Mouse (Mus musculus): Measurements from ENCODE around the gene Camk2b. TPM values are rescaled to one million over a fixed set of nuclear protein-coding genes. Genes with fewer than 3 reads are reported as not detected.

The Camk2b gene
- polyA plus RNA-seq, 1 experiment from 2014 or later = 1.4 TPM

DNA sequence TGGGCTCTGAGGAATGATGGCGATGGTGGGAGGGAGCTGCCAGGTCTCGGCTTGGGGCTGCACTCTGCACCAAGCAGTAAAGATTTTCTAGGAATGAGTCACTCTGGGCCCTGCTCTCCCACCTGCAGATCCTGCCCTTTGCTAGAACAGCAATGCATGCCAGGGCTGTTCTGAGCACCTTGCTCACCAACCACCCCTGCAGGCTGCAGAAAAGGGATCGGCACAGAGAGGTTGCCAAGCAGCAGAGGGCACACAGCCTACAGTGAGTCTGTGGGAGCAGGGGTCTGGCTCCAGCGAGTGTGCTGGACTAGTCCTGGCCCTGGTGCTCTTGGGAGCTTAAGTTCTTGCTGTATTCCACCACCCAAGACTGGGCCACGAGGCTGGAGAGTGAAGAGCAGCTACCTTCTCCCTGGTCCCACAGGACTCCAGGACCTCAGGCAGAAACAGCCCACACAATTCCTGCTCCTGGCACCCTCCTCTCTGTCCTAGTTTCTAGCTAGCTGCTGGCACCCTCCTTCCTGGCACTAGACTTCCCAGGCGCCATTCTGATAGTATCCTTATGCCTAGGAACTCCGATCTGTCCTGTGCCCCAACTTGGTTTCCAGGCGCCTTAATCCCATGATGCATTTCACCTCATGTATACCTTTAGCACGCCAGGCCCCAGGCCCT lies 64.0 kb downstream of the Camk2b start:
- no peak for ATAC-seq (ENCODE audit: low read depth)
- Histone ChIP-seq H3K27ac (ENCODE audit: low read length) (no peak overlapping the region), H3K4me1 (ENCODE audit: control insufficient read depth, low read depth, low read length) (peaks cover 8% of the 10 kb centered on the region), H3K4me2 (ENCODE audit: low read depth, low read length) (no peak overlapping the region), H3K9ac (ENCODE audit: low read depth, low read length) (no peak overlapping the region), H3K9me3 (replicated peaks; ENCODE audit: control insufficient read depth, low read length) (no peaks in the 10 kb centered on the region), H3K27me3 (ENCODE audit: control insufficient read depth, insufficient read depth, low read depth, low read length) (no peaks in the 10 kb centered on the region), H3K36me3 (ENCODE audit: control insufficient read depth, insufficient read depth) (no peaks in the 10 kb centered on the region), H3K4me3 (ENCODE audit: low read depth, low read length) (no peak overlapping the region)
- 55% methylated on average over 9 of the region's 9 CpGs for WGBS (ENCODE audit: insufficient replicate concordance)

DNA sequence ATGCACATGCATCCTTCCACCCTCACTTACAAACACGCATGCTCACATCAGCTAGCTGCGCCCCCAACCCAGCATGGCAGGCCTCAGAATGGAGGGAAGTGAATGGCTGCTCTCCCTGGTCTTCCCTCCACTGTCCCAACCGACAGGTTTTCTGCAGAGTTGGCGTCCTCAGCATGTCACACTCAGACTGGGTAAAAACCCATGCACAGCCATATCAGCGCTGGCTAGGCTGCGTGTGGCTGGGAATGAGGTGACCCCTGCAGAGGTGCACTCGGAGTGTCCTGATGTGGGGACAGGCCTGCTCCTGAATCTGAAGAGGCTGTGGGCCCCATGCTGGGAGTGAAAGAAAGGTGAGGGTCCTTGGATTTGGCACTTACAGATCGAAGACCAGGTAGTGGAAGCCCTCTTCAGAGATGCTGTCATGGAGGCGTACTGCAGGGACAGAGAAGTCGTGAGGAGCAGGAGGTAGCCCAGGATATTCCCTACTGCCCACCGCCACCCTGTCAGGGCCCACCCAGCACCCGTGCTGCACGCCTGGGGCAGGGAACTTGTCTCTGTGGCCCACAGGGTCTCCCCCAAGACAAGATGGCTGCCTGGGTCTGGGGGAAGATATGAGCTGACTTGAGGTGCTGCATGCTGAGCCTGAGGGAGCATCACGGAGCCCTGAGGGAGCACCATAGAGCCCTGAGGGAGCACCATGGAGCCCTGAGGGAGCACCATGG lies 65.0 kb downstream of the Camk2b start:
- peaks cover 8% of the 10 kb centered on the region for H3K4me1 ChIP-seq (ENCODE audit: control insufficient read depth, low read depth, low read length)
- no peak for ATAC-seq (ENCODE audit: low read depth)
- H3K4me3 ChIP-seq (ENCODE audit: low read depth, low read length) = no peak overlapping the region
- no peak overlapping the region for H3K27ac ChIP-seq (ENCODE audit: low read length)
- H3K9me3 ChIP-seq (replicated peaks; ENCODE audit: control insufficient read depth, low read length) = no peaks in the 10 kb centered on the region
- WGBS (ENCODE audit: insufficient replicate concordance) = 53% methylated on average over 14 of the region's 14 CpGs
- H3K4me2 ChIP-seq (ENCODE audit: low read depth, low read length) = no peak overlapping the region
- no peaks in the 10 kb centered on the region for H3K36me3 ChIP-seq (ENCODE audit: control insufficient read depth, insufficient read depth)
- H3K9ac ChIP-seq (ENCODE audit: low read depth, low read length) = no peak overlapping the region
- no peaks in the 10 kb centered on the region for H3K27me3 ChIP-seq (ENCODE audit: control insufficient read depth, insufficient read depth, low read depth, low read length)

DNA sequence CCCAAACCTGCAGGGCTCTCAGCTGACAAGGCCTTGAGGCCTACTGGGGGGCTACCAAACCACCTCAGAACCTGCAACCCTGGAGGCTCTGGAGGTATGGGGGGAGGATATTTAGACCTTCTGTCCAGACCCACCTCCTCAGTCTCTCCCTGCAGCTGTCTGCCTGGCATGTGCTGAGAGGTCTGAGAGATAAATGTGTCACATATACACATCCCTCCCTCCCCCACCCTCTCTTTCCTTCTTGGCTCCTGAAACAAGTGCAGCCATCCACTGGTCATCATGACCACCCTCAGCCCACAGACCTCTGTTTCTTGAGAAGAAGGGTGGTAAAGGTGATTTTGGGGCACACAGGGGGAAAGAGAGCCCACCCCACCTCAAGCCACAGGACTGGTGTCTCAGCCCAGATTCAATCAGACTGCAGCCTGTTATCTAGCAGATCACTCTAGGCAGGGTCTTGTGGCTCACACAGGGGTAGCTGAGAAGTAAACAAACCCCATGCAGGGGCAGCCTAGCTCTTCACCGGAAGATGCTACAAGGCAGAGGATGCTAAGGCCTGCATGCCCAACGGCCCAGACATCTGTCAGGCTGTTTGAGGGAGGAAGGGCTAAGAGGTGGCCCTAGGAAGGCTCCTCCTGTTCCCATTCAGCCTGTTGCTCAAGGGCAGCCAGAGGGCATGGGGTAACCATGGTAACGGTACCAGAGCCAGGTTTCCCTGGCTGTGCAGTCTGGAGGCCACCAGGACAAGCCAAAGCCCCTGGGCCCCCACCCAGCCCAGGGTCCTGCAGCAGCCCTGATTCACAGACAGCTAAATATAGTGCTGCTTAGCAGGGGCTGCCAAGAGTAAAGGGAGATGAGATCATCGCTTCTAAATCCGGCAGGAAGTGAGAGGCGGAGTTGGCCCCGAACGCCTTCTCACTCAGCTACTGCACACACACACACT lies 66.1 kb downstream of the Camk2b start:
- Histone ChIP-seq H3K27ac (ENCODE audit: low read length) (peak overlapping the region; percentile 51), H3K9me3 (replicated peaks; ENCODE audit: control insufficient read depth, low read length) (no peaks in the 10 kb centered on the region), H3K27me3 (ENCODE audit: control insufficient read depth, insufficient read depth, low read depth, low read length) (no peaks in the 10 kb centered on the region), H3K4me1 (ENCODE audit: control insufficient read depth, low read depth, low read length) (peaks cover 8% of the 10 kb centered on the region), H3K4me3 (ENCODE audit: low read depth, low read length) (no peak overlapping the region), H3K36me3 (ENCODE audit: control insufficient read depth, insufficient read depth) (no peaks in the 10 kb centered on the region), H3K9ac (ENCODE audit: low read depth, low read length) (no peak overlapping the region; the same call in 1 of the 2 replicates), H3K4me2 (ENCODE audit: low read depth, low read length) (no peak overlapping the region)
- WGBS (ENCODE audit: insufficient replicate concordance) = 4% methylated on average over 8 of the region's 8 CpGs
- ATAC-seq (ENCODE audit: low read depth) = peak; percentile 46

DNA sequence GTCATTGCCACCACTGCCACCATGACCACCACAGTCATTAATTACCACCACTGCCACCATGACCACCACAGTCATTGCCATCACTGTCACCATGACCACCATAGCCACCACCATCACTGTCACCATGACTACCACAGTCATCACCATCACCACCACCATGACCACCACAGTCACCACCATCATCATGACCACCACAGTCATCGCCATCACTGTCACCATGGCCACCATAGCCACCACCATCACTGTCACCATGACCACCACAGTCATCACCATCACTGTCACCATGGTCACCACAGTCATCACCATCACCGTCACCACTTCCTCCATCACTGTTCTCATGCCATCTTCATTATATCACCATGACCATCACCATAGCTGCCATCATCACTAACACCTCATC lies 67.7 kb downstream of the Camk2b start:
- Histone ChIP-seq H3K9ac (ENCODE audit: low read depth, low read length) (no peak overlapping the region), H3K9me3 (replicated peaks; ENCODE audit: control insufficient read depth, low read length) (no peaks in the 10 kb centered on the region), H3K36me3 (ENCODE audit: control insufficient read depth, insufficient read depth) (no peaks in the 10 kb centered on the region), H3K27me3 (ENCODE audit: control insufficient read depth, insufficient read depth, low read depth, low read length) (no peaks in the 10 kb centered on the region), H3K4me2 (ENCODE audit: low read depth, low read length) (no peak overlapping the region), H3K27ac (ENCODE audit: low read length) (no peak overlapping the region), H3K4me1 (ENCODE audit: control insufficient read depth, low read depth, low read length) (peaks cover 8% of the 10 kb centered on the region), H3K4me3 (ENCODE audit: low read depth, low read length) (no peak overlapping the region)
- ATAC-seq (ENCODE audit: low read depth) = no peak
- 68% methylated on average over 2 of the region's 2 CpGs for WGBS (ENCODE audit: insufficient replicate concordance)

DNA sequence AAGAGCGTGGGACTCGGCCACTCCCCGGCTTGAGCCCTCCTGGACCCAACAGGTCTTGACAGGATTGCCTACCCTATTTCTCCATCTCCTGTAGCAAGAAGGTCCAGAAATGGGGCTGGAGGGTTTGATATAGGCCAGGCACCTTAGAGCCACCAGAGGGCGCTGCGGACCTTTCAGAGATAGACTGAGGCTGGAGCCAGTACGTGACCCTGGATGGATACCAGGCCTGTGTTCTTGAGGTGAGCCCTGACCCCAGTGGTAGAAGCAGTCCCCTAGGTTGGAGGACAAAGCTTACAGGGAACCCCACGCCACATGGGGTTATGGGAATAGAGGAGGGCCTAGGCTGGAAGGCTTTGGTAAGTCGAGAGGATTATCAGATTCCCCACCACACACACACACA lies 70.2 kb downstream of the Camk2b start:
- WGBS (ENCODE audit: insufficient replicate concordance) = 8% methylated on average over 8 of the region's 8 CpGs
- Histone ChIP-seq H3K9me3 (replicated peaks; ENCODE audit: control insufficient read depth, low read length) (no peaks in the 10 kb centered on the region), H3K9ac (ENCODE audit: low read depth, low read length) (no peak overlapping the region), H3K4me2 (ENCODE audit: low read depth, low read length) (no peak overlapping the region), H3K36me3 (ENCODE audit: control insufficient read depth, insufficient read depth) (no peaks in the 10 kb centered on the region), H3K4me3 (ENCODE audit: low read depth, low read length) (no peak overlapping the region), H3K27me3 (ENCODE audit: control insufficient read depth, insufficient read depth, low read depth, low read length) (no peaks in the 10 kb centered on the region), H3K4me1 (ENCODE audit: control insufficient read depth, low read depth, low read length) (peaks cover 8% of the 10 kb centered on the region), H3K27ac (ENCODE audit: low read length) (no peak overlapping the region)
- ATAC-seq (ENCODE audit: low read depth) = peak; percentile 59

DNA sequence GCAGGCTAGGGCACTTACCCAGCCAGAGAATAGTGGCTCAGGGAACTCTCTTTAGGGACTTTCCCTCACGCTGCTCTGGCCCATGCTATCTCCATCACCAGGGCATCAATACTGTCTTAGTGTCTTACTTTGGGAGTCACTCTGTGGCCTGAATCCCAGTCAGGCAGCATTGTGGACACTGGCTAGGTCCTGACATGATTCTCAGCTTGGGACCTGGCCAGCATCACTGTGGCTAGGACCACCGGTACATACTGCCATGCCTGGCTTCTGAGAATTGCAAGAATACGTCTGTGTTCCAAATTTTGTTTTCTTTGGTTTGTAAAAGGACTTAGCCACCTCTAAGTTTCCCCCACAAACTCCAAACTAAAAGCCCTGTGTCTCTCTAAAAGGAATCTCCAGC lies 71.3 kb downstream of the Camk2b start:
- no peaks in the 10 kb centered on the region for H3K36me3 ChIP-seq (ENCODE audit: control insufficient read depth, insufficient read depth)
- no peak overlapping the region for H3K27ac ChIP-seq (ENCODE audit: low read length)
- H3K4me1 ChIP-seq (ENCODE audit: control insufficient read depth, low read depth, low read length) = peaks cover 2% of the 10 kb centered on the region; the same call in 1 of the 2 replicates
- H3K4me3 ChIP-seq (ENCODE audit: low read depth, low read length) = no peak overlapping the region
- H3K9me3 ChIP-seq (replicated peaks; ENCODE audit: control insufficient read depth, low read length) = no peaks in the 10 kb centered on the region
- ATAC-seq (ENCODE audit: low read depth) = no peak
- H3K27me3 ChIP-seq (ENCODE audit: control insufficient read depth, insufficient read depth, low read depth, low read length) = no peaks in the 10 kb centered on the region
- H3K4me2 ChIP-seq (ENCODE audit: low read depth, low read length) = no peak overlapping the region
- WGBS (ENCODE audit: insufficient replicate concordance) = 62% methylated on average over 3 of the region's 3 CpGs
- H3K9ac ChIP-seq (ENCODE audit: low read depth, low read length) = no peak overlapping the region

DNA sequence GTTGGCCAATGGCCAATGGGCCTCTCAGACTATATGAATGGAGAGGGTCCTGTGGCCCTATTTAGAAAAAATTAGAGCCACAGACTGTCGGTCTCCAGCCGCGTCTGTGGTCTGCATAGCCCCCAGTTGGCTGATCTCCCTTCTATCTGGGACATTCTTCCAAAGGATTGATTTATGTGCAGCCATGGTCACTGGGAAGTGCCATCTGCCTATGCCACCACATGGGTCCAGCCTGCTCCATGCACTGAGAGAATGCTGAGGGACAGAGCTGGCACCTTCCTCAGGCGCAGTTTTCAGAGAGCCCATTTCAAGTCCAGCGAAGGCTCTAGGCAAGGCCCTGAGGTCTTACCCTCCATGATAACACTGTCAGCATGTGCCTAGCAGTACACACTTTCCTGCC lies 72.0 kb downstream of the Camk2b start:
- ATAC-seq (ENCODE audit: low read depth) = no peak

DNA sequence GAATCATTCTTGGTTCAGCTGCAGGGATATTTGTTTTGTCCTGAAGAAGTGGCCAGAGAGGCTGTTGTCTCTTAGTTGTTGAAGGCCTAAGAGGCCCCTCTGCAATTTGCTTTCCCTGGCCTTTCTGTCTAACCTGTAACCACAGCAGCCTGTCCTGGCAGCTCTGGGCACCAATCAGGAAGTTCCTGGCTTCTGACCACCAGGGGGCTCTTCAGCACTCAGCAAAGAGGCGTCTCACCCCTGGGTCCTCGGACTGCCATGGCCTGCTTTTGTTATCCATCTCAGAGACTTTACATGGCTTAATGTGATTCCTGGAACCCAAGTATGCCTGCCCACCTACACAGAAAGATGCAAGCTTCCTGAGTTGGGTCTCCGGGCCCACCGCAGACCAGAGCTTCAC lies 75.3 kb downstream of the Camk2b start:
- H3K4me1 ChIP-seq (ENCODE audit: control insufficient read depth, low read depth, low read length) = no peaks in the 10 kb centered on the region
- no peak overlapping the region for H3K9ac ChIP-seq (ENCODE audit: low read depth, low read length)
- WGBS (ENCODE audit: insufficient replicate concordance) = 29% methylated on average over 4 of the region's 4 CpGs

More for the DNA sequence above, 72.0 kb downstream of the Camk2b start:
- no peaks in the 10 kb centered on the region for H3K9me3 ChIP-seq (replicated peaks; ENCODE audit: control insufficient read depth, low read length)
- H3K4me3 ChIP-seq (ENCODE audit: low read depth, low read length) = no peak overlapping the region
- no peak overlapping the region for H3K27ac ChIP-seq (ENCODE audit: low read length)
- H3K4me1 ChIP-seq (ENCODE audit: control insufficient read depth, low read depth, low read length) = no peaks in the 10 kb centered on the region
- 87% methylated on average over 5 of the region's 5 CpGs for WGBS (ENCODE audit: insufficient replicate concordance)
- no peaks in the 10 kb centered on the region for H3K36me3 ChIP-seq (ENCODE audit: control insufficient read depth, insufficient read depth)
- no peak overlapping the region for H3K4me2 ChIP-seq (ENCODE audit: low read depth, low read length)
- no peak overlapping the region for H3K9ac ChIP-seq (ENCODE audit: low read depth, low read length)
- H3K27me3 ChIP-seq (ENCODE audit: control insufficient read depth, insufficient read depth, low read depth, low read length) = no peaks in the 10 kb centered on the region

More for the DNA sequence above, 75.3 kb downstream of the Camk2b start:
- Histone ChIP-seq H3K9me3 (replicated peaks; ENCODE audit: control insufficient read depth, low read length) (no peaks in the 10 kb centered on the region), H3K27ac (ENCODE audit: low read length) (no peak overlapping the region), H3K36me3 (ENCODE audit: control insufficient read depth, insufficient read depth) (no peaks in the 10 kb centered on the region), H3K27me3 (ENCODE audit: control insufficient read depth, insufficient read depth, low read depth, low read length) (no peaks in the 10 kb centered on the region), H3K4me3 (ENCODE audit: low read depth, low read length) (no peak overlapping the region), H3K4me2 (ENCODE audit: low read depth, low read length) (no peak overlapping the region)
- no peak for ATAC-seq (ENCODE audit: low read depth)

All from liver, embryonic 16.5 days (tissue).